Mouse (Mus musculus): ENCODE results near the gene Lrrc3c. TPM values are rescaled to one million over a fixed set of nuclear protein-coding genes. Genes with fewer than 3 reads are reported as not detected.

Gene Lrrc3c
- polyA plus RNA-seq, 1 experiment: not detected

DNA sequence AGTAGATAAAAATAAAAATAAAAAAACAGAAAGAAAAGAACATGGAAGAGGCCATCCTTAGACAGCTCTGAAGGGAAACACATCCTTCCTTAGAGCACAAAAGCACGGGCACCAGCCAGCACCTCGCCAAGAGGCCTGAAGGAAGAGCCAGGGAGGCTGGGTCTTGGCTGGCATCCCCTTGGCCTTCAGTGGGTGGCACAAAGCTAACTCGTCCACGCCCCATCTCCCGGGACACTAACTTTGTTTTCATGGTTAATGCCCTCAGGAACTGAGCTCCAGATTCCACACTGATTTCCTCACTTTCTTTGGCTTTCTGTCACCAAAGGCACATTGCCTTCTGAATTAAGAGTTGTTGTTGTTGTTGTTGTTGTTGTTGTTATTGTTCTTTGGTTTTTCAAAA lies 20.3 kb upstream of the Lrrc3c start:
- DNase-seq (ENCODE audit: low read depth): no peak
- no peak for TF ChIP-seq POLR2A (IDR thresholded peaks at IDR 0.05; ENCODE audit: borderline replicate concordance, extremely low read depth, insufficient read depth, insufficient read length, poor library complexity, severe bottlenecking)
- no peak for TF ChIP-seq CTCF (IDR thresholded peaks at IDR 0.05; ENCODE audit: borderline replicate concordance, extremely low read depth, insufficient read depth, insufficient read length)

DNA sequence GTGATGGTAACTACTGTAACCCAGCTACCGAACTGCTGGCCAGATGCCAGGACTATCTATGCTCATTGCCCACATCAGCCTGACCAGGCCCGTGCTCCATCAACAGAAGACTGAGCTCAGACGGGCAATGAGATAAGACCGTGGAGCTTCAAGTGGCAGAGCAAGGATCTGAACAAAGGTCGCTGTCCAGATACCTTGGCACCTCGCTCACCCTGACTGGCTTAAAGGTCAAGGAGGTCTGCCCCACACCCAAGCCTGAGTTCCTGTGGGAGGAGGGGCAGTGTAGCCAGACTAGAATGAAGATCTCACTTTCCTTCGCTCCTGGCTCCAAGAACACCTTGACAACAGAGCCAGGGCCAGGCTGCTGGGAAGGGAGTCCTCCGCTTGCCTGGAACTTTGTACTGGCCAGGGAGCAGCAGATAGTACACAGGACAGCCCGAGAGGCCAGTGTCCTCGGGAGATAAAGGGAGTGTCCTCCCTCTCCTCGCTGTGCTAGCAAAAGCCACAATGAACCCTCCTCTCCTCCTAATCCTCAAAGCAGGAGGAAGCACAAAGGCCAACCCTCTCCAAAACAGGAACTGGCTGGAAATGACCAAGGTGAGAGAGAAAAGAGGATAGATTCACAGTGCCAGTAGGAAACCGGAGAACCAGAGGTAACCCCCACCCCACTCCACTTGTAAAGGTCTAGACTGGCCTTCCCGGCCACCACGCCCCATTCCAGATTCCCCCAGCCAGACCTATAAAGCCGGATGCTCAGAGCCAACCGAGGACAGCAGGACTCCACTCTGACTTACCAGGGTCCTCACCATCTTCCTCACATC lies 17.6 kb upstream of the Lrrc3c start:
- DNase-seq (ENCODE audit: low read depth): no peak
- no peak for TF ChIP-seq POLR2A (IDR thresholded peaks at IDR 0.05; ENCODE audit: borderline replicate concordance, extremely low read depth, insufficient read depth, insufficient read length, poor library complexity, severe bottlenecking)
- TF ChIP-seq CTCF (IDR thresholded peaks at IDR 0.05; ENCODE audit: borderline replicate concordance, extremely low read depth, insufficient read depth, insufficient read length): no peak

DNA sequence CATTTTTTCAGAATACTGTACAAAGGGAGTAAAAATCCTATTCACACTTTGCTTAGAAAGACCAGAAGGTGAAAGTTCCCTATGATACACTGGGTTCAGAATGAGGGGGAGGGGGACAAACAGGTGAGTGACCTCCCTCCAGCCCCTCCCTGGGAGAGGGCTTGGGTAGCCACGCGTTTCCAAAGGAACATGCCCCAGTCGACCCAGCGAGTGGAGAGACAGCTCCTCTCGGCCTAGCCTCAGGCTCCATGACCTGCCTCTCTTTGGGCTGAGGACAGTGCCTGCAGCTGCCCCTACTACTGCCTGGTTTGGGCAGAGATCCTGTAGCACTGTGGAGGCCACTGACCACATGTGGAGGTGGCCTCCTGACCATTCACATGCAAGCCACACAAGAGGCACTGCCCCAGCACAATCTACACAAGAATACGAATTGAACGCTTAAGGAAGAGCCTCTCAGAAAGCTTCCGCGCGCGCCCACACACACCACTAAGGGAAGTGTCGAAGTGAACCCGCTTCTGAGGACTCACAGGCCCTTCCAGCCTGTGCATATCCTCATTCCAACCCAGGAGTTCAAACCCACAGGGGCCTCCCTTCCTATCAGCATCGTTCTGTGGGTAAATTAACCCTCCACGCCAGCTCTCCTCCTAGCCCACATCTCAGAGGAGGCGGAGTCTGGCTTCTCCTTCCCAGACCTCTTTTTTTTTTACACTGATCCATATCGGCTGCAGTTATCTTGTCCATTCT lies 16.6 kb upstream of the Lrrc3c start:
- TF ChIP-seq POLR2A (IDR thresholded peaks at IDR 0.05; ENCODE audit: borderline replicate concordance, extremely low read depth, insufficient read depth, insufficient read length, poor library complexity, severe bottlenecking) (no peak), CTCF (IDR thresholded peaks at IDR 0.05; ENCODE audit: borderline replicate concordance, extremely low read depth, insufficient read depth, insufficient read length) (no peak)
- DNase-seq (ENCODE audit: low read depth): no peak

GRCm38 (mm10) chr11:98582030-98582388 lies 16.1 kb upstream of the Lrrc3c start:
- TF ChIP-seq CTCF (IDR thresholded peaks at IDR 0.05; ENCODE audit: borderline replicate concordance, extremely low read depth, insufficient read depth, insufficient read length) (no peak), POLR2A (IDR thresholded peaks at IDR 0.05; ENCODE audit: borderline replicate concordance, extremely low read depth, insufficient read depth, insufficient read length, poor library complexity, severe bottlenecking) (no peak)
- no peak for DNase-seq (ENCODE audit: low read depth)

DNA sequence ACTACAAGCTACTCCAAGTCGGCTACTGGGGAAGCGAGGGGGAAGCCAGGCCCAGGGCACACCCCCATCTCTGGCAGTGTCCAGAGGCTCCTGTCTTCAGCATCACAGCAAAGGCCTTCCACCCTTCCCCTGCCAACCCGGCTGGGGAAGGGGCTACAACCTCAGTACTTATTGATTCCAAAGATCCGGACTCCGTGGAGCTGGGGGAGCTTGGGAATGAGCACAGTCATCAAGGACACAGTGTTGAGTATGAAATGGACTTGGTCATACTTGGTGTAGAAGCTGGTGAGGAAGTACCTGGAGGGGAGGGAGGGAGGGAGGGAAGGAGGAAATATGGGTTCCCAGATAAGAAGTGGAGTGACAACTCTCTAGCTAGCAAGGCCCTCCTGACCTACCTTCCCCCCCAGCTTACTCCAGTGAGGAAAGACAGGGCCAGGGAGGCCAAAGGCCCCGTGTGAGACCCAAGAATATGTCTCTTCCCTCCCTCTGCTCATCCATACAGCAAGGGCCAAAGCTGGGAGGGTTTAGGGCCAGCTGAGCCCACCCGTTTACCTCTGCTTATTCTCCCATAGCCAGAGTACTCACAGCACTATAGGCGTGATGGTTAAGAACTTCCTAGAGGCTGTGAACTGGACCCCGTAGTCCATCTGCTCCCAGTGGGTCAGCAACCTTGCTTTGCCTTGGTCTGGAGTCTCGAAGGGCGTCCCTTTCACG lies 15.4 kb upstream of the Lrrc3c start:
- no peak for TF ChIP-seq CTCF (IDR thresholded peaks at IDR 0.05; ENCODE audit: borderline replicate concordance, extremely low read depth, insufficient read depth, insufficient read length)
- TF ChIP-seq POLR2A (IDR thresholded peaks at IDR 0.05; ENCODE audit: borderline replicate concordance, extremely low read depth, insufficient read depth, insufficient read length, poor library complexity, severe bottlenecking): no peak
- DNase-seq (ENCODE audit: low read depth): no peak

- TF ChIP-seq CTCF (IDR thresholded peaks at IDR 0.05; ENCODE audit: borderline replicate concordance, extremely low read depth, insufficient read depth, insufficient read length): no peak
- no peak for DNase-seq (ENCODE audit: low read depth)
These were observed 14.9 kb upstream of the Lrrc3c start for GRCm38 (mm10) chr11:98583265-98583552.

DNA sequence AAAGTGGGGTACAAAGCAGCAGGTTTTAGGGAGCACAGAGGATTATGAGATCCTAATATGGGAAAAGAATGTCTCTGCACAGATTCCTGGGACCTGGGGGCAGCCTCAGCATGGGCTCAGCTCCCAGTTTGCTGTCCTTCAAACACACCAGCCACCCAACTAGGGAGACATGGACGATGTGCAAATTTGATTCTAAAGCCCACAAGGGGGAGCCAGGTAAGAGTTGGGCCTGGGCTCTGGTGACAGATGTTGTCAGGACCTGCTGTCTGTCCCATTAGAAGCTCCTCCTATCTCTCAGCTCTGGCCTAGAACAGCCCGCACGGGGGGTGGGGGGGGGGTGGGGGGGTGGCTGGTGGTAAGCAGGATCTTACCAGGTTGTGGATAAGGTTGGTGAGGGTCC lies 14.5 kb upstream of the Lrrc3c start:
- DNase-seq (ENCODE audit: low read depth): no peak
- TF ChIP-seq CTCF (IDR thresholded peaks at IDR 0.05; ENCODE audit: borderline replicate concordance, extremely low read depth, insufficient read depth, insufficient read length) (no peak), POLR2A (IDR thresholded peaks at IDR 0.05; ENCODE audit: borderline replicate concordance, extremely low read depth, insufficient read depth, insufficient read length, poor library complexity, severe bottlenecking) (no peak)

DNA sequence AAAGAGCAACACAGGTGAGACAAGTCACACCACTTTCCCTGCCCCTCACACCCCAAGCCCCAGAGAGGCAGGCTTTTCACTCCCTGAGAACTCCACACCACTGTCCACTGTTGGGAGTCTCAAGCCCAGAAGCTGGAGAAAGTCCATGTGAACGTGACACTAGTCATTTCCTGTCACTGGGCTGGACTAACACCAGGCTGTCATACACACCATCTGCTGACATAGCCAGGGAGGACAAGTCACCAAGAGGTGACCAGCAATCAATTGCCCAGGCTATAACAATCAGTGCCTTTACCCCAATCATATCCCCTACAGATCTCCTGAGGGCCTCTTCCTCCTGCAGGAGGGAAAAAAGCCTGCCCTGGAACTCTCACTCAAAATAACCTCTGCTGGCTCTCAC lies 13.9 kb upstream of the Lrrc3c start:
- DNase-seq (ENCODE audit: low read depth): no peak
- TF ChIP-seq POLR2A (IDR thresholded peaks at IDR 0.05; ENCODE audit: borderline replicate concordance, extremely low read depth, insufficient read depth, insufficient read length, poor library complexity, severe bottlenecking) (no peak), CTCF (IDR thresholded peaks at IDR 0.05; ENCODE audit: borderline replicate concordance, extremely low read depth, insufficient read depth, insufficient read length) (no peak)

DNA sequence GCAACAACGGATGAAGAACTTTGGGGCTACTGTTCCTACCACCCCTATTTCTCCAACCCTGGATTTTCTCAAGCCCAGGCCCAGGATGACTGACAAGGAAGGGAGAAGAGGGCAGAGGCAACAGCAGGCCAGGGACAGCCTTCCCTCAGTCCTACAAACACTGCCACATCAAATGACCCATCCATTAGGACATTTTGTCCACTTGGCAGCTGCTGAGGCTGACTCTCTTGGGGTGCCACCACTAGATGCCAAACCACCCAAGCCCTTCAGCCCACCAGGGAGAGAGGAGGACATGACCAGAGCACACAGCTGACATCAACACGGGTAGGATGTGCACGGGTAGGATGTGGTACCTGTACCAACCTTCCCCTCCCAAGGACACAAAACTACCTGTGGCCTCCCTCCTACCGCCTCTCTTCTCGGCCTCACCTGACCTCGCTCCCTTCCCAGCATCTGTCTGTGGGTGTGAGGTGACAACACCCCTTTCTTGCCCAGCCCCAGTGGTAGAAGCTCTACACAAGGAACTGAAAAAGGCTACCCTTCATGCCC lies 13.4 kb upstream of the Lrrc3c start:
- DNase-seq (ENCODE audit: low read depth): no peak
- no peak for TF ChIP-seq CTCF (IDR thresholded peaks at IDR 0.05; ENCODE audit: borderline replicate concordance, extremely low read depth, insufficient read depth, insufficient read length)
- TF ChIP-seq POLR2A (IDR thresholded peaks at IDR 0.05; ENCODE audit: borderline replicate concordance, extremely low read depth, insufficient read depth, insufficient read length, poor library complexity, severe bottlenecking): no peak

GRCm38 (mm10) chr11:98586087-98586891 lies 11.8 kb upstream of the Lrrc3c start:
- no peak for TF ChIP-seq CTCF (IDR thresholded peaks at IDR 0.05; ENCODE audit: borderline replicate concordance, extremely low read depth, insufficient read depth, insufficient read length)
- no peak for TF ChIP-seq POLR2A (IDR thresholded peaks at IDR 0.05; ENCODE audit: borderline replicate concordance, extremely low read depth, insufficient read depth, insufficient read length, poor library complexity, severe bottlenecking)
- DNase-seq (ENCODE audit: low read depth): no peak

Measured in brain, embryonic 14.5 days (tissue).